Comparison of ENCODE assay signal across 13 mouse cellular contexts in genomic region chr7:79509235-79509607, GRCm38 (mm10). TPM values are rescaled to one million over a fixed set of nuclear protein-coding genes. Genes with fewer than 3 reads are reported as not detected.
DNase-seq lines count a peak whose midpoint lies in the region; ATAC-seq and TF ChIP-seq lines count a peak whose summit lies in the region.
"Had no signal": no experiment of that assay in that cellular context is flagged by ENCODE, and none has a peak within 500 bp of the region (broad histone marks: within the 10 kb centered on the region; RNA-seq: fewer than 3 reads in every experiment).

No protein-coding gene starts in this region.

- no peak for DNase-seq in kidney, adult 11 months
- no peak for DNase-seq in midbrain, postnatal 0 days (ENCODE audit: low spot score)
- DNase-seq in adipocyte (ENCODE audit: low spot score): no peak
- no peak for DNase-seq in ovary, adult 18-20 months (ENCODE audit: low spot score)
- DNase-seq in lung, postnatal 36 days: no peak
- DNase-seq: adrenal gland, postnatal 14 days; gastrocnemius, adult 2 months; lung, postnatal 10 days had no signal

- H3K4me3 ChIP-seq in kidney, embryonic 14.5 days (ENCODE audit: low read length): peak overlapping the region; percentile 19; the same call in 1 of the 2 replicates
- peak overlapping the region; percentile 37; the same call in 1 of the 2 replicates for H3K4me3 ChIP-seq in embryonic facial prominence, embryonic 13.5 days
- H3K4me3 ChIP-seq in hindbrain, embryonic 13.5 days: peak overlapping the region; percentile 95
- H3K4me3 ChIP-seq in midbrain, postnatal 0 days (ENCODE audit: low read depth, low read length): peak overlapping the region; percentile 78; the same call in 1 of the 2 replicates

- no peak for ATAC-seq in kidney, embryonic 14.5 days (ENCODE audit: low FRiP score, low TSS enrichment)
- no peak for ATAC-seq in embryonic facial prominence, embryonic 13.5 days (ENCODE audit: insufficient number of reproducible peaks, insufficient read depth, low FRiP score, low TSS enrichment, low read depth)
- no peak for ATAC-seq in hindbrain, embryonic 13.5 days (ENCODE audit: low FRiP score)
- ATAC-seq in midbrain, postnatal 0 days (ENCODE audit: low FRiP score): no peak
- ATAC-seq: intestine, postnatal 0 days had no signal

- no peaks in the 10 kb centered on the region for H3K9me3 ChIP-seq in kidney, embryonic 14.5 days (ENCODE audit: control insufficient read depth, low read length)
- no peaks in the 10 kb centered on the region for H3K9me3 ChIP-seq in embryonic facial prominence, embryonic 13.5 days
- H3K9me3 ChIP-seq in hindbrain, embryonic 13.5 days: no peaks in the 10 kb centered on the region
- H3K9me3 ChIP-seq in midbrain, postnatal 0 days (ENCODE audit: low read length): no peaks in the 10 kb centered on the region
- H3K9me3 ChIP-seq: limb, embryonic 15.5 days had no signal

- TF ChIP-seq CTCF in midbrain, postnatal 0 days (IDR thresholded peaks at IDR 0.05): no peak

- no peak overlapping the region for H3K4me2 ChIP-seq in kidney, embryonic 14.5 days (replicated peaks; ENCODE audit: low read depth, low read length)
- H3K4me2 ChIP-seq in embryonic facial prominence, embryonic 13.5 days: no peak overlapping the region
- peak overlapping the region; percentile 96 for H3K4me2 ChIP-seq in hindbrain, embryonic 13.5 days
- H3K4me2 ChIP-seq in midbrain, postnatal 0 days (ENCODE audit: low read depth, low read length, poor library complexity, severe bottlenecking): peak overlapping the region; percentile 90

- H3K36me3 ChIP-seq in kidney, embryonic 14.5 days (ENCODE audit: control insufficient read depth, insufficient read depth, low read length): no peaks in the 10 kb centered on the region
- no peaks in the 10 kb centered on the region for H3K36me3 ChIP-seq in embryonic facial prominence, embryonic 13.5 days
- H3K36me3 ChIP-seq in hindbrain, embryonic 13.5 days: peaks cover 22% of the 10 kb centered on the region
- H3K36me3 ChIP-seq in midbrain, postnatal 0 days (ENCODE audit: insufficient read depth, low read length): 0 out of 2 replicates have a peak, but pooled peaks cover 2% of the 10 kb centered on the region
- H3K36me3 ChIP-seq: limb, embryonic 15.5 days had no signal

- H3K27ac ChIP-seq in kidney, embryonic 14.5 days (ENCODE audit: low read depth, low read length): no peak overlapping the region
- no peak overlapping the region for H3K27ac ChIP-seq in embryonic facial prominence, embryonic 13.5 days
- peak overlapping the region; percentile 99 for H3K27ac ChIP-seq in hindbrain, embryonic 13.5 days
- H3K27ac ChIP-seq in midbrain, postnatal 0 days (ENCODE audit: low read depth, low read length): peak overlapping the region; percentile 85
- H3K27ac ChIP-seq: gastrocnemius, adult 2 months; limb, embryonic 15.5 days had no signal

- no peak overlapping the region for H3K9ac ChIP-seq in kidney, embryonic 14.5 days (ENCODE audit: low read depth, low read length)
- no peak overlapping the region for H3K9ac ChIP-seq in embryonic facial prominence, embryonic 13.5 days
- H3K9ac ChIP-seq in hindbrain, embryonic 13.5 days: peak overlapping the region; percentile 100
- H3K9ac ChIP-seq in midbrain, postnatal 0 days (replicated peaks; ENCODE audit: low read length, poor library complexity, severe bottlenecking): peak overlapping the region; percentile 96
- H3K9ac ChIP-seq: limb, embryonic 15.5 days had no signal

- peaks cover 99% of the 10 kb centered on the region for H3K27me3 ChIP-seq in kidney, embryonic 14.5 days (ENCODE audit: control insufficient read depth, insufficient read depth, low read length)
- H3K27me3 ChIP-seq in embryonic facial prominence, embryonic 13.5 days: peaks cover 100% of the 10 kb centered on the region
- H3K27me3 ChIP-seq in hindbrain, embryonic 13.5 days: peaks cover 43% of the 10 kb centered on the region; the same call in 1 of the 2 replicates
- peaks cover 16% of the 10 kb centered on the region for H3K27me3 ChIP-seq in midbrain, postnatal 0 days (ENCODE audit: insufficient read depth, low read length)

- 0 out of 2 replicates have a peak, but pooled peaks cover 4% of the 10 kb centered on the region for H3K4me1 ChIP-seq in kidney, embryonic 14.5 days (ENCODE audit: control insufficient read depth, insufficient read depth, low read length)
- peaks cover 19% of the 10 kb centered on the region for H3K4me1 ChIP-seq in embryonic facial prominence, embryonic 13.5 days
- H3K4me1 ChIP-seq in hindbrain, embryonic 13.5 days (replicated peaks): peaks cover 78% of the 10 kb centered on the region
- 0 out of 2 replicates have a peak, but pooled peaks cover 5% of the 10 kb centered on the region for H3K4me1 ChIP-seq in midbrain, postnatal 0 days (ENCODE audit: insufficient read depth, low read length)

- 0% methylated on average over 6 of the region's 6 CpGs for WGBS in kidney, embryonic 14.5 days
- 5% methylated on average over 6 of the region's 6 CpGs for WGBS in embryonic facial prominence, embryonic 13.5 days
- WGBS in hindbrain, embryonic 13.5 days: 12% methylated on average over 6 of the region's 6 CpGs
- WGBS in midbrain, postnatal 0 days: 23% methylated on average over 6 of the region's 6 CpGs

RNA-seq across cellular contexts. Expression of gene Polg, which starts 43.1 kb away (rescaled TPM):
- 21.3 and 35.9 TPM in 2 replicates for polyA plus RNA-seq in kidney, embryonic 14.5 days (2014; fragmentation: Nextera tagmentation; extraction: Ambion mirVana)
- 28.8 and 33.0 TPM in 2 replicates for polyA plus RNA-seq in embryonic facial prominence, embryonic 13.5 days (2015; fragmentation: Nextera tagmentation; extraction: Ambion mirVana)
- polyA plus RNA-seq in hindbrain, embryonic 13.5 days (2015; fragmentation: Nextera tagmentation; extraction: Ambion mirVana): 21.9 and 22.5 TPM in 2 replicates
- total RNA-seq in midbrain, postnatal 0 days (2014; rRNA removed): 46.5 and 49.4 TPM in 2 replicates
- polyA plus RNA-seq in midbrain, postnatal 0 days (2015; fragmentation: Nextera tagmentation; extraction: Ambion mirVana): 16.9 and 18.6 TPM in 2 replicates

Comparison
In these comparisons a context has a peak if more than half of its experiments do, and no peak if none do; other contexts are left out.
1. H3K27ac ChIP-seq: peak in hindbrain, embryonic 13.5 days (single experiment) and midbrain, postnatal 0 days (single experiment); none in kidney, embryonic 14.5 days (single experiment) and embryonic facial prominence, embryonic 13.5 days (single experiment).
2. H3K4me2 ChIP-seq: peak in hindbrain, embryonic 13.5 days (single experiment) and midbrain, postnatal 0 days (single experiment); none in kidney, embryonic 14.5 days (single experiment) and embryonic facial prominence, embryonic 13.5 days (single experiment).
3. H3K4me3 ChIP-seq: peak in every context shown above with its lines; median percentile 95 in hindbrain, embryonic 13.5 days; 78 in midbrain, postnatal 0 days; 37 in embryonic facial prominence, embryonic 13.5 days; 19 in kidney, embryonic 14.5 days.
4. H3K9ac ChIP-seq: peak in hindbrain, embryonic 13.5 days (single experiment) and midbrain, postnatal 0 days (single experiment); none in kidney, embryonic 14.5 days (single experiment) and embryonic facial prominence, embryonic 13.5 days (single experiment).